Mouse (Mus musculus) MEL-GATA-1-ER (cell line): ENCODE data around the gene Prl2a1.
"Not testable (repeated sequence)": the region's sequence is repeated elsewhere in the genome, so short reads cannot be mapped to it uniquely, and the experiment has no call there.

ENCODE experiments used
- DNase-seq: peaks from one replicate; pipeline ENCODE4 v3.0.0-alpha.2; 2012; ENCODE audit warnings: low read depth; ENCODE audit errors: extremely low read depth

The Prl2a1 gene

GRCm38 (mm10) chr13:27801354-27801753 lies at the start of gene Prl2a1:
Prl2a1 (plus strand) TSS chr13:27801654.
- DNase-seq = no peak

DNA sequence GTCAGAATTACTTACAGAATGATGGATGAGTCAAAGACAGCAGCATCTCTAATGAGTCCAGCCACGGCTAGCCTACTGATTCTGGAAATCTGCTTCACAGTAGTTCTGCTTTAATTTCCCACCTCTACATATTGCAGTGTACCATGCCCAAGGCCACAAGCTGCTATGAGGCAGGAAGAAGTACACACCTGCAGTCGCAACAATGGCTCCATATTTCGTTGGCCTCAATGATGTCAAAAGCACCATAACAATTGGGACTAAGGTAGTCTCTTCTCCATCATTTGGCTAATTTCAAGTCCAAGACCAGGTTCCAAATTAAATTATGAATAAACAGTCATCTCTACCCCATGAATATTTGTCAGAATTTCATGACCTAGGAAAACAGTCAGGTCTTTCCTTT lies 20.8 kb upstream of the Prl2a1 start, which contains the start of gene Prl7c1:
Gene Prl7c1 (minus strand): TSS at position 101 of the 400 bp plus-strand sequence.
- not testable (repeated sequence) for DNase-seq

DNA sequence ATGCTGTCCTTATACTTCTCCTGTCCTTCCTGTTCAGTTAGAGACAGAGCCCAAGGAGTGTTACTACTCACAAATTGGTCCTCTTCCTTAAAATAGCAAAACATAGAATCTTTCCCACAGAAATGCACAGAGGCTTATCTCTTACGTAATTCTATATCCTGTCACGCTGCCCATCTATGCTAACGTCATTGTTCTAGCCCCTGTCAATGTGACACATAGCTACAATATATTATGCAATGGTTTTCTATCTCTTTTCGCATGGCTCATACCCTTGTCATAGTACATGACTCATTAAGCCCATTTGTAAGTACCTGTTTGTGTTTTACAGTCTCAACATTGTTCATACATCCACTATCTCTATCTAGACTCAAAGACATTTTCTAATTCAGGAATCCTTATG lies 2.2 kb upstream of the Prl2a1 start:
- no peak for DNase-seq

DNA sequence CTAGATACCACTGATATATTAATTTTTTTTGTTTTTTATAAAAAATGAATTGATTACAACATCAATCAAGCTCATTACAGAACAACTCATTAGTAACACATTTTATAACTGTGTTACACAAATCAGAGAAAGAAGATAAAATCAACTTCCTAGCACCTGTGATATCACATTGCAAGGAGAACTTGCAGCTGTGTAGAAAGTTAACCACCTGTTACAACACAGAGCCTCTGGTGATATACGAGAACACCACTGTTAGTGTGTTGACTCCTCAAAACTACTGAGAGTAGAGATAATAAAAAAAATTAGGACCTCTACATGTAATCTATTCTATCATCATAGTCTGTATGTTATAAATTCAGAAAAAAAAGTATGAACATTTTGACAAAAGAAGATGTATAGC lies 1.3 kb downstream of the Prl2a1 start:
- DNase-seq = no peak

DNA sequence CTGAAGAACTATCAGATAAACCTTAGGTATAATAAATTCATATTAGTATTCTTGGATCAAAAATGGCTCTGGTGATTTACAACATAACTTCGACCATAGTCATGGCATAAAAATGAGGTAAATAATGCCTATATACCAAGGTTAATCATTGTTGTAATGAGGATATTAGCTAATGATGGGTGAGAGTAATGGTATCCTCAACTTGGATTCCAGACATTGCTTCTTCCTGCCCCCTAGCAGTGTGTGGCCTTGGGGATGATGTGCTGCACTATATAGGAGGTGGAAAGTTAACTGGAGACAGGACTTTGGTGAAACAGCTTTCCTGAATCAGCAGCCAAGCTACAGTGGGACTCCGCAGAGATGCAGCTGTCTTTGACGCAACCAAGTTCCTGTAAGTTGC lies 47.6 kb downstream of the Prl2a1 start, which contains the start of gene Prl2c1:
Gene Prl2c1 (plus strand): TSS at position 301 of the 400 bp plus-strand sequence.
- DNase-seq = no peak
